Mouse (Mus musculus) embryonic facial prominence, embryonic 14.5 days (tissue): ENCODE measurements at regions not wholly inside any gene's neighbourhood (a gene's known extent, or its start where the extent isn't known, plus 50 kb on each side); places are given as distances from the start of the nearest gene placed in this dataset.
A peak's percentile ranks its signal among the peaks of the same experiment; 100 is the strongest.

Experiments used
- ATAC-seq: fragments of 200-750 bp; cut with Nextera tagmentation; 2 replicates; pipeline ENCODE4 v1.8.0; 2017; ENCODE audit warnings: low read depth, moderate number of reproducible peaks, moderate TSS enrichment
- DNase-seq: peaks from one replicate; pipeline ENCODE4 v3.0.0-alpha.2; 2015; ENCODE audit warnings: low spot score
- H3K27ac ChIP-seq: fragments of 300-500 bp; sonication (generic); replicated peaks from 2 replicates; pipeline ENCODE4 v1.5.1; 2014; ENCODE audit warnings: low read depth, mild to moderate bottlenecking, low read length, moderate library complexity
- H3K27me3 ChIP-seq: fragments of 300-500 bp; sonication (generic); replicated peaks from 2 replicates; pipeline ENCODE4 v1.6.1; 2014; ENCODE audit warnings: low read length; ENCODE audit not compliant: control insufficient read depth, insufficient read depth
- H3K36me3 ChIP-seq: fragments of 300-500 bp; sonication (generic); 2 replicates; pipeline ENCODE4 v1.6.1; 2014; ENCODE audit warnings: low read length, mixed read lengths; ENCODE audit not compliant: control insufficient read depth, insufficient read depth
- H3K4me1 ChIP-seq: fragments of 300-500 bp; sonication (generic); 2 replicates; pipeline ENCODE4 v1.6.1; 2014; ENCODE audit warnings: antibody characterized with exemption, low read length; ENCODE audit not compliant: control insufficient read depth, insufficient read depth
- H3K4me2 ChIP-seq: fragments of 300-500 bp; sonication (generic); 2 replicates; pipeline ENCODE4 v1.6.1; 2014; ENCODE audit warnings: low read depth, mild to moderate bottlenecking, low read length, moderate library complexity, mixed read lengths
- H3K4me3 ChIP-seq: fragments of 300-500 bp; sonication (generic); 2 replicates; pipeline ENCODE4 v1.5.1; 2014; ENCODE audit warnings: low read depth, mild to moderate bottlenecking, low read length
- H3K9ac ChIP-seq: fragments of 300-500 bp; sonication (generic); 2 replicates; pipeline ENCODE4 v1.6.1; 2014; ENCODE audit warnings: low read depth, mild to moderate bottlenecking, low read length, moderate library complexity, mixed read lengths
- H3K9me3 ChIP-seq: fragments of 300-500 bp; sonication (generic); 2 replicates; pipeline ENCODE4 v1.6.1; 2016; ENCODE audit warnings: low read length; ENCODE audit not compliant: control insufficient read depth
- WGBS: fragments of 180-500 bp; shearing (Covaris S2); extraction: QIAGEN DNeasy Blood & Tissue Kit; methylation state at CpG from one replicate; pipeline ENCODE4 v1.1.7; 2014; 5-methylcytosine and 5-hydroxymethylcytosine counted together

DNA sequence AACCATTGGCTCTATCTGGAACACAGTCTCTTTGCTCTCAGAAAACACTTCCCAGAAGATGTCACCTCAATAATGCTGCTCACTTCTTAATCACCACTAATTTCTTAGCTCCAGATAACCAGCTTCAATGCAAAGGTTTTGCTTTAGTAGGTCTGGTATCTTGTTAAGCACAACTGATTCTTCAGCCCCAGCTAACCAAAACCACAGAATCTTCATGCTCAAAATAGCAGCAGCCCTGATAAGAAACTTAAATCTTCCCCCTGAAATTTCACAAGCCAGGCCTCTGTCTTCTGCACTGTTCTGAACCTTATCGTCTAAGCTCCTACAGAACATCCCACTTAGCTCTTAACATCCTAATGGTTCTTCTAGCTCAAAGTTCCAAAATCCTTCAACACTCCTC, 813.8 kb downstream of the Slitrk6 start:
- Histone ChIP-seq H3K27me3 (no peaks in the 10 kb centered on the region), H3K27ac (no peak overlapping the region), H3K9me3 (no peaks in the 10 kb centered on the region), H3K9ac (no peak overlapping the region), H3K36me3 (no peaks in the 10 kb centered on the region), H3K4me3 (no peak overlapping the region), H3K4me1 (no peaks in the 10 kb centered on the region), H3K4me2 (no peak overlapping the region)
- DNase-seq (no peak), ATAC-seq (no peak)
- 91% methylated on average over 1 of the region's 1 CpGs for WGBS

DNA sequence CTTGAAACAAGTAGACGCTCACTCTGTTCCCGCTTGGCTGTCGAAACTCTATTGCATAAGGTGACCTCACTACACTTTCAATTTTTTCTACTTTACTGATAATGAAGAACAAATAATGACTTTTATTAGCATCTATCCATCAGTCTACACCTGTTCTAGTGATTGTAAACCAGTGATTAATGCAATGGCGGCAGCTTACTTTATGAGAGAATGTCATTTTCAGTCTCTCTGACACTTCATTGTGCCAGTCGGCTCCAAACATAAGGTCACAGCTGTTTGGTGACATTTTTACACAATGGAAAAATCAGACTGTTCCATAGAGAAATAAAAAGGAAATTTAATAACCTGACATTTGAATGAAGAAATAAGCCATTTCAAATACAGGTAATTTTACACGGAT, 817.5 kb downstream of the Slitrk6 start:
- Histone ChIP-seq H3K9ac (no peak overlapping the region), H3K27me3 (no peaks in the 10 kb centered on the region), H3K4me3 (no peak overlapping the region), H3K36me3 (no peaks in the 10 kb centered on the region), H3K27ac (no peak overlapping the region), H3K4me2 (no peak overlapping the region), H3K9me3 (no peaks in the 10 kb centered on the region), H3K4me1 (no peaks in the 10 kb centered on the region)
- DNase-seq (no peak), ATAC-seq (no peak)
- WGBS = 84% methylated on average over 6 of the region's 6 CpGs

DNA sequence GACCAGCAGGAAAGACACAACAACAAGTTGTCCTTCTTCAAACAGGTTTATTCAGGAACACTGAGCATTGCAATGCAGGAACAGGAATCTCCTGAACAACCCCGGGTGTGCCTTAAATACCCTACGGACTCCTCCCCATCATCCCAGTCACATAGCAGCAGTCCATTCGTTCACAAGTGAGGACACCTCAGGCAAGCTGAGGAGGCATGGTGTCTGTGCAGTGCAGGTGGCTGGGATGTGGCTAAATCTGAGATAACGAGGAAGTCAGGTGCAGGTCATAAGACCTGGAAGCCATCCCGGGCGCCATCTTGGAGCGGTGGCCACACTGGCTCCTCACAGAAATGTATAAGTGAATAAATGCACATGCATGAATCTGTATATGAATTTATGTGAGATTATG, 826.0 kb downstream of the Slitrk6 start:
- Histone ChIP-seq H3K9ac (no peak overlapping the region), H3K9me3 (no peaks in the 10 kb centered on the region), H3K4me1 (no peaks in the 10 kb centered on the region), H3K27ac (no peak overlapping the region), H3K27me3 (no peaks in the 10 kb centered on the region), H3K4me2 (no peak overlapping the region), H3K4me3 (no peak overlapping the region), H3K36me3 (no peaks in the 10 kb centered on the region)
- WGBS = 96% methylated on average over 7 of the region's 7 CpGs
- ATAC-seq = no peak
- DNase-seq = no peak

DNA sequence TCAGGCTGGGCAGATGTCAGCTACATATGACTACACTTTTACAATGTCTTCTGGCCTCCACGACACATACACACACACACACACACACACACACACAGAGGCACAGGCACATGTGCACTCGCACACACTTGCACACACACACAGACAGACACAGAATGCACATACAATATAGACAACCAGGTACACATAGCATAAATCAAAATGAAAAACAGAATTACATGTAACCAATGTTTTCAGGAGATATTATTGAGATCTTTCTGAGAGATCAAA, 863.1 kb downstream of the Slitrk6 start:
- no peaks in the 10 kb centered on the region for H3K9me3 ChIP-seq
- H3K4me1 ChIP-seq = no peaks in the 10 kb centered on the region
- no peak for ATAC-seq
- H3K4me3 ChIP-seq = no peak overlapping the region
- H3K27ac ChIP-seq = no peak overlapping the region
- H3K27me3 ChIP-seq = no peaks in the 10 kb centered on the region
- DNase-seq = no peak
- no peaks in the 10 kb centered on the region for H3K36me3 ChIP-seq
- no peak overlapping the region for H3K4me2 ChIP-seq
- 84% methylated on average over 2 of the region's 2 CpGs for WGBS
- no peak overlapping the region for H3K9ac ChIP-seq

DNA sequence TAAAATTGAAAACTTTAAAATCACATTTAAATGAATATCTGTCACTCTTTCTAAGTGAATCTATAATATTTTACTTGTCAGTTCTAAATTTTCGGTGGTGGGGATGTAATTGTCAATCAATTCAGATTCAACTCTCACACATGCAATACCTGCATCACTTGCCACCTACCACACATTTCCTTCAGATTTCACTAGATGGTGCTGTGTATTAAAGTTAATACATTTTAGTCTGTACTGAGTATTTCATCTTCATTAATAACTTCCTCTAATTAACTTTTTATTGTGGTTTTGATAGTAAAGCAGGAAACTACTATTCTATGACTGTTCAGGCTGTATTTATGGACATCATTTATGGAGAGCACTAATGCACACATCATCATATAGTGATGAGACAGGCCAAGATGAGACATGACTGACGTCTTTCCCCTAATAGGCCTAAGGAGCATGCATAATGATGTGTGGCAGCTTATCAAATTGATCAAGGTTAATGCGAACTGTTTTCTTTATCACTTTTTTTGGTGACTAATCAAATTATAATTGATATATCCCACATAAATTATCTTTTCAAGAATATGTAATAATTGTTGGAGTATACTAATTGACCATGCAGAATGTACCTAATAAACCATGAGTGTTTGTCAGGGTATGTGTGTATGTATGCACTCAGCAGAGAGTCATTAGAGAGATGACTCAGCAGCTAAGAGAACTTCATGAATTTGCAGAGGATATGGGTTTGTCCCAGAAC, 863.6 kb downstream of the Slitrk6 start:
- Histone ChIP-seq H3K9ac (no peak overlapping the region), H3K36me3 (no peaks in the 10 kb centered on the region), H3K9me3 (no peaks in the 10 kb centered on the region), H3K27ac (no peak overlapping the region), H3K4me2 (no peak overlapping the region), H3K4me1 (no peaks in the 10 kb centered on the region), H3K4me3 (no peak overlapping the region), H3K27me3 (no peaks in the 10 kb centered on the region)
- peak; percentile 37; the same call in 1 of the 2 replicates for ATAC-seq
- no peak for DNase-seq
- WGBS = 57% methylated on average over 3 of the region's 3 CpGs

DNA sequence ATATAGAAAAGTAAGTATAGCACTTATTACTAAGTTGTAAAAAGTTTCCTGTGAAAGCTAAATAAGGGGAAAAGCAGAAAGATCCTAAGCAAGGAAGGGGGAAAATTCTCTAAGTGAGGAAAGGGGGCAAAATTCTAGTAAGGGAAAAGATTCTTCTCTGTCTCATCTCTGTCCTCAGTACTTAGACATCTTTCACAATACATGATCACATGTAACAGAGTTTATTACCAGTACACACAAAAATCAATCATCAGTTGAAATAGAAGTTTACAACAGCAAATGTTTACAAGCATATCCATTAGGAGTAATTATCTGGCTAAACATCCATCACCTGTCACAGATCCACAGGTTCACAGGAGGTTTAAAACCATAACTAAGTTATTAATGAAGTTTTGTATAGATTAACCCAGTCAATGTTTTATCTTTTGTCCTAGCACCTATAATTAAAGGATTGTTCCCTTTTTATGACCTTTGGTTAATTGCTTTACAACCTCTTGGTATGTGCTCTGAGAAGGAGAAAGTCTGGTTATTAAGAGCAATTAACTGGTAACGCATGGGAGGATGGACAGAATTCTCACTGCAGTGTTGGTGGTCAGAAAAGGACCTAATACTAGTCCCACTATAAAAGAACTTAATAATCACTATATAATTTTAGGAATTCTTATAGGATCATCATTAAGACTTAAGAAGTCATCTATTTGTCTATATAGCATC, 877.8 kb downstream of the Slitrk6 start:
- ATAC-seq = no peak
- H3K4me2 ChIP-seq = no peak overlapping the region
- no peak overlapping the region for H3K9ac ChIP-seq
- no peaks in the 10 kb centered on the region for H3K9me3 ChIP-seq
- no peaks in the 10 kb centered on the region for H3K4me1 ChIP-seq
- H3K27me3 ChIP-seq = no peaks in the 10 kb centered on the region
- H3K4me3 ChIP-seq = no peak overlapping the region
- DNase-seq = no peak
- WGBS = 71% methylated on average over 1 of the region's 1 CpGs
- no peak overlapping the region for H3K27ac ChIP-seq
- H3K36me3 ChIP-seq = no peaks in the 10 kb centered on the region

DNA sequence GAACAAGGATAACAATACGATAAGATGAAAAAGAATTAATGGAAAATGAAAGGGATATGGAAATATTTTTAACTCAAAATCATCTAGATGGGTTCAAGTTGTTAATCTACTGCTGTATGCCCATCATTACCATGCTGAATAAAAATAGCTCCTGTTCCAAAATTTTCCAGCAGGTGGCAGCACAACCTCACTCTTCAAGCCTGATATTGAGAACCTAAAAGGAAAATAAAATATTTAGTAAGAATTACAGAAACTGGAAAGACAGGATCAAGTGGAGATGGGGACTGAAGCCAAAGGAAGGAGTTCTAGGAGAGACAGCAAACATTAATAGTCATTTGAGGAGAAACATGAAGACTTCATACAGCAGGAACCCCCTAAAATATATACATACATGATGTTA, 880.7 kb downstream of the Slitrk6 start:
- Histone ChIP-seq H3K27me3 (no peaks in the 10 kb centered on the region), H3K4me3 (no peak overlapping the region), H3K27ac (no peak overlapping the region), H3K9ac (no peak overlapping the region), H3K4me1 (no peaks in the 10 kb centered on the region), H3K4me2 (no peak overlapping the region), H3K9me3 (no peaks in the 10 kb centered on the region), H3K36me3 (no peaks in the 10 kb centered on the region)
- ATAC-seq = peak; percentile 63; the same call in 1 of the 2 replicates
- peak; percentile 49 for DNase-seq
- WGBS = 10% methylated on average over 1 of the region's 1 CpGs

DNA sequence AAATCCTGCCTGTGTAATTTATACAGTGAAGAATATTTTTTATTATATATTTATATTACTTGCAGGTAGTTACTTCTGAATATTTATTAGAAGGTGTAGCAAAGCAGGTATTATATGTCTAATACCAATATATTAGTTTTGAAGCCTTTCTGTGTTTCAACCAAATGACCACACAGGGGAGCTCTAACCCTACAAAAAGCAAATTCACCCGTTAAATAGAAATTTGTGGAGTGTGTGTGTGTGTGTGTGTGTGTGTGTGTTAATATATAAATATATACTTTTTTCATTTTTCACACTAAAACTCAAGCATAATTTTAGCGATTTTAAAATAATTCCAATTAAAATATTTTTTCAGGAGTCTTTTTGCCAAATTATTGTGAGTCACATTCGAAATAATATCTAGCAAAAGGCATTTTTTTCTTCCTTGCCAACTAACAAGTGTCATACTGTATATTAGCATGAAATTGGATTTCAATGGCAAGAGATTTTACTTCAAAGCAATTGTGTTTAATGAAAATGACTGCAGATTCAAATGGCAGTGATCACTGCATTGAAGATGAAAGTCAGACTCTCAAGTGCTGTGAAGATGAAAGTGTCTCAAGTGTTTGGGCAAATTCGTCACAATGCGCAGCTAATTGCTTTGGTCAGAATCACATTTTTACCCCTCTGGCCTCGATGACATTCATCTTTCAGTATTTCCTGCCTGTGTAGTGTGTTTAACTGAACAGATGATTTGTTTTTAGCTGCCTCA, 914.4 kb downstream of the Slitrk6 start:
- Histone ChIP-seq H3K9ac (no peak overlapping the region), H3K4me2 (no peak overlapping the region), H3K4me1 (no peaks in the 10 kb centered on the region), H3K4me3 (no peak overlapping the region), H3K27me3 (no peaks in the 10 kb centered on the region), H3K27ac (no peak overlapping the region), H3K36me3 (no peaks in the 10 kb centered on the region), H3K9me3 (no peaks in the 10 kb centered on the region)
- WGBS = 31% methylated on average over 6 of the region's 6 CpGs
- no peak for ATAC-seq
- peak; percentile 19 for DNase-seq
